Mouse (Mus musculus) kidney, postnatal 0 days (tissue): ENCODE measurements at regions not wholly inside any gene's neighbourhood (a gene's known extent, or its start where the extent isn't known, plus 50 kb on each side); places are given as distances from the start of the nearest gene placed in this dataset.
A peak's percentile ranks its signal among the peaks of the same experiment; 100 is the strongest.

Experiments used
- ATAC-seq: fragments of 200-750 bp; cut with Nextera tagmentation; replicated peaks from 2 replicates; pipeline ENCODE4 v1.8.0; 2017; ENCODE audit warnings: low read depth, moderate number of reproducible peaks, moderate TSS enrichment, moderate library complexity; ENCODE audit not compliant: low FRiP score
- DNase-seq: peaks from one replicate; pipeline ENCODE4 v3.0.0-alpha.2; 2016; ENCODE audit warnings: low spot score
- H3K27ac ChIP-seq: fragments of 300-500 bp; sonication (generic); 2 replicates; pipeline ENCODE4 v1.5.1; 2014; ENCODE audit warnings: mild to moderate bottlenecking
- H3K27me3 ChIP-seq: fragments of 300-500 bp; sonication (generic); 2 replicates; pipeline ENCODE4 v1.6.1; 2014; ENCODE audit warnings: low read length, mixed read lengths; ENCODE audit not compliant: insufficient read depth
- H3K36me3 ChIP-seq: fragments of 300-500 bp; sonication (generic); 2 replicates; pipeline ENCODE4 v1.6.1; 2014; ENCODE audit warnings: low read length, mixed read lengths; ENCODE audit not compliant: insufficient read depth
- H3K4me1 ChIP-seq: fragments of 300-500 bp; sonication (generic); replicated peaks from 2 replicates; pipeline ENCODE4 v1.6.1; 2014; ENCODE audit warnings: antibody characterized with exemption, low read length, mixed read lengths; ENCODE audit not compliant: insufficient read depth
- H3K4me2 ChIP-seq: fragments of 300-500 bp; sonication (generic); 2 replicates; pipeline ENCODE4 v1.6.1; 2014; ENCODE audit warnings: mild to moderate bottlenecking, low read length, moderate library complexity, mixed read lengths
- H3K4me3 ChIP-seq: fragments of 300-500 bp; sonication (generic); replicated peaks from 2 replicates; pipeline ENCODE4 v1.5.1; 2014; ENCODE audit warnings: low read depth, low read length
- H3K9ac ChIP-seq: fragments of 300-500 bp; sonication (generic); 2 replicates; pipeline ENCODE4 v1.6.1; 2014; ENCODE audit warnings: low read depth, low read length
- H3K9me3 ChIP-seq: fragments of 300-500 bp; sonication (generic); replicated peaks from 2 replicates; pipeline ENCODE4 v1.6.1; 2016; ENCODE audit warnings: low read length, inconsistent platforms, mixed read lengths
- CTCF ChIP-seq: IDR thresholded peaks from 2 replicates; pipeline ENCODE4 v1.5.1; 2016; ENCODE audit warnings: antibody characterized with exemption, low read depth, mild to moderate bottlenecking, moderate library complexity
- WGBS: fragments of 180-500 bp; shearing (Covaris S2); extraction: QIAGEN DNeasy Blood & Tissue Kit; methylation state at CpG from one replicate; pipeline ENCODE4 v1.1.7; 2014; 5-methylcytosine and 5-hydroxymethylcytosine counted together

DNA sequence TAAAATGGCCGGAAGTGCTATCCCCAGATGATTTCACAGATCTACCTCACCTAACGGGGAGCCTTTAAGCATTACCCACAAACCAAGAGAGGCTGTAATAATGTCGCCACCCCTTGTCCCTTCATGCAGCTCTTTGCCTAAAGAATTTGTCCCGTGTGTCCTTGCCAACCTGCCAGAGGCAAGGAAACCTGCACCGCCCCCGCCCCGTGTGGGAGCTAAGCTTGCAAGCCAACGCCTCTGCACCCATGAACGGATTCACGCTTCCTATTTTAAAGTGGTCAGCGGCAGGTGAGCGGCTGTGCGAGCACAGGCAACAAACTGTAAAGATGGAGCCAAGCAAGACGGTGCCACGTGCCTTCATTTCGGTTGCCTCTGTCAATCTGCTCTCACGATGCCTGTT lies 63.1 kb downstream of the Gm11011 start:
- Histone ChIP-seq H3K9me3 (no peaks in the 10 kb centered on the region), H3K36me3 (no peaks in the 10 kb centered on the region), H3K27ac (no peak overlapping the region), H3K4me1 (no peaks in the 10 kb centered on the region; the same call in 1 of the 2 replicates), H3K27me3 (no peaks in the 10 kb centered on the region), H3K4me2 (peak overlapping the region; percentile 34), H3K9ac (no peak overlapping the region), H3K4me3 (no peak overlapping the region)
- ATAC-seq (no peak), DNase-seq (no peak)
- TF ChIP-seq CTCF, result no peak
- WGBS, result 47% methylated on average over 17 of the region's 17 CpGs

DNA sequence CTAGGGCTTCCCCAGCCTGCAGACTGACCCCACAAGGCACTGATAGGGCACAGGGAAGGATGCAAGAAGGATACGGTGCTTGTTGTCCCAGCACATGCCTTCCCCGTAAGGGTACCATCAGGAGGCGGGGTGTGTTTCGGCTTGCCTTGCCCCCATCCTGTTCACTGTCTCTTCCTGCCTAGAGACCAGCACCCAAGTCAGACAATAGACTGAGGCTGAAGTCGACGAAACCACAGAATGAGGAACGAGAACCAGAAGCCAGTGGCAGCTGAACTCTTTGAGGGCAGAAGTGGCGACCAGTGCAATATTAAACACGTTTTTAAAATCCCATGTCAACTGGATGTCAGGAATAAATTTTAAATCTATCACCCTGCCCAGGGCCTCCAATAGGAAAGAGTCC lies 67.6 kb downstream of the Gm11011 start:
- TF ChIP-seq CTCF, result no peak
- H3K27me3 ChIP-seq, result no peaks in the 10 kb centered on the region
- H3K9ac ChIP-seq, result no peak overlapping the region
- no peaks in the 10 kb centered on the region; the same call in 1 of the 2 replicates for H3K4me1 ChIP-seq
- no peak overlapping the region for H3K4me3 ChIP-seq
- H3K27ac ChIP-seq, result no peak overlapping the region
- no peaks in the 10 kb centered on the region for H3K9me3 ChIP-seq
- DNase-seq, result no peak
- H3K36me3 ChIP-seq, result no peaks in the 10 kb centered on the region
- no peak for ATAC-seq
- H3K4me2 ChIP-seq, result no peak overlapping the region
- 72% methylated on average over 9 of the region's 9 CpGs for WGBS

DNA sequence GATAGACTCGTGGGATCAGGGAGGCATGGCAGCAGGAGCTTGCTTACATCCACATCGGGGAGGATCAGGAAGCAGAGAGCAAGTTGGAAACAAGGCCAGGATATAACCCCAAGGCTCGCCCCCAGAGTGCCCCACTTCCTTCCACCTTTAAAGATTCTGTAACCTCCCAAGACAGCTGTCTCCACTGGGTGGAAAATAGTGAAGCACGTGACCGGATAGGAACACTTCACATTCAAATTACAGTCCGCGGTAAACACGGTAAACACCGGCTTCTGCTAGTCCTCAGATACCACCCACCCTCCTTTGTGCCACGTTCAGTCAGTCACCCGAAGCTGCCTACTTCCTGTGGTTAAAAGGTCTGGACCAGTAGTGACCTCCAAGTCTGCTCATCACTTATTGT lies 72.2 kb downstream of the Gm11011 start:
- 0 out of 2 replicates have a peak overlapping the region, but pooled peaks have one; percentile 28 for H3K4me2 ChIP-seq
- DNase-seq, result no peak
- WGBS, result 62% methylated on average over 11 of the region's 11 CpGs

DNA sequence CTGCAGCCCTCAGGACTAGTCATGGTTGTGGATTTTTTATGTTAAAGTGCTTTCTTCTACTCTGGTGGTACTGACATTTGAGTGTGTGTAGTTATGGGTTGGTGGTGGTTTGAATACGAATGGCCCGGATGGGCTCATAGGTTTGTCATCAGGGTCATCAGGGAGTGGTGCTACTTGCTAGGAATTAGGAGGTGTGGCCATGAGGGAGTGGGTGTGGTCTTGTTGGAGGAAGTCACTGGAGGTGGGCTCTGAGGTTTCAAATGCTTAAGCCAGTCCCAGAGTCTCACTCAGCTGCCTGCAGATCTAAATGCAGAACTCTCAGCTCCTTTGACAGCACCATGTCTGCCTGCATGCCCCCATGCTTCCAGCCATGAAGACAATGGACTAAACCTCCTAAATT lies 76.8 kb downstream of the Gm11011 start:
- no peak overlapping the region for H3K4me2 ChIP-seq
- ATAC-seq, result no peak
- WGBS, result 95% methylated on average over 2 of the region's 2 CpGs
- H3K27ac ChIP-seq, result no peak overlapping the region
- DNase-seq, result no peak
- no peaks in the 10 kb centered on the region for H3K9me3 ChIP-seq
- no peak overlapping the region for H3K9ac ChIP-seq
- H3K36me3 ChIP-seq, result no peaks in the 10 kb centered on the region
- TF ChIP-seq CTCF, result no peak
- no peaks in the 10 kb centered on the region for H3K4me1 ChIP-seq
- H3K27me3 ChIP-seq, result no peaks in the 10 kb centered on the region
- no peak overlapping the region for H3K4me3 ChIP-seq

More for the DNA sequence above, 72.2 kb downstream of the Gm11011 start:
- Histone ChIP-seq H3K9ac (no peak overlapping the region), H3K4me3 (no peak overlapping the region), H3K27me3 (no peaks in the 10 kb centered on the region), H3K36me3 (no peaks in the 10 kb centered on the region), H3K9me3 (no peaks in the 10 kb centered on the region), H3K4me1 (no peaks in the 10 kb centered on the region), H3K27ac (no peak overlapping the region; the same call in 1 of the 2 replicates)
- ATAC-seq, result no peak
- no peak for TF ChIP-seq CTCF

DNA sequence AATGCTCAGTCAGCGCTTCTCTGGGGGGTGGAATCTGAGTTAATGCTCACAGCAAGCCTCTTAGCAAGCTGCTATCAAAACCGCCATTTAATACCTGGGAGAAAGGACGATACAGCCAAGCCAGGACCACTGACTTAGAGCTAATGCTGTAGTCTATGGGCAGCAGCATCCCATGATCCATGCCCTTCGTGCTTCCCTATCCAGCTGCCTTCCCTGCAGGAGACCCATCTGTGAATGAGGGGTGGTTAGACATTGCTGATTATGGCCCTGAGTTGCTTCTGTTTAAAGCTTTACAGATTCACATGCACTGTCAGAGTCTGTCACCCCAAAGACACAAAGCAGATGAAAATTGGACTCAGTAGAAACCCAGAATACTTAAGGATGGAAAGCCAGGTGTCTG lies 78.1 kb downstream of the Gm11011 start:
- no peak overlapping the region for H3K27ac ChIP-seq
- no peaks in the 10 kb centered on the region for H3K4me1 ChIP-seq
- WGBS, result 87% methylated on average over 4 of the region's 4 CpGs
- no peaks in the 10 kb centered on the region for H3K9me3 ChIP-seq
- no peak overlapping the region for H3K4me3 ChIP-seq
- DNase-seq (no peak), ATAC-seq (no peak)
- no peak overlapping the region for H3K9ac ChIP-seq
- no peak overlapping the region for H3K4me2 ChIP-seq
- no peaks in the 10 kb centered on the region for H3K36me3 ChIP-seq
- TF ChIP-seq CTCF, result no peak
- H3K27me3 ChIP-seq, result no peaks in the 10 kb centered on the region

DNA sequence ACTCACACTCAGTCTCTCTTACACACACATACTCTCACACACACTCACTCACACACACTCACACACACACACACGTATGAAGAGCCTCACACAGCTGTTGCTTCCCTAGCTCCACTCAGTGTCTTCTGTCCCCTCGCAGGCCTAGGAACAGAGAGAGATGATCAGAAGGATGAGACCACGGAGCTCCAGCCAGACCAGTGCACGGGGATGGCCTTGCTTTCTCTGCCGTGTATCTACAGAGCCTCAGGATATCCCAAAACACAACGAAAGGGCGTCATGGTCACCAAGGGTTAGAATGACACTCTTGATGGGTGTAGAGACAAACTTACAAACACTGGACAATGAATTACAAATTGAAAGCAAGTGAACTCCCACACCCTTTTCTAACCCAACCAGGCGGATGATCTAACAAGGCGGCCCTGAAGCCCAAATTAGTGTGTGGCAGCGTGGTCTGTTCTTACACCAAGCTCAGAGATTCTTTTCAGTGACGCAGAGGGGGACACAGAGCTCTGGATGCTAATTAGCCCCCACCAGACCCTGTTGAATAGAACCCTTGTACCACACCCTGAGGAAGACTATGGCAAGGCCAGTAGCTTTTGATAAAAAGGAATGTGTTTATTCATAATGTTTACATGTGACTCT lies 83.0 kb downstream of the Gm11011 start:
- Histone ChIP-seq H3K9ac (no peak overlapping the region), H3K4me1 (no peaks in the 10 kb centered on the region), H3K27ac (no peak overlapping the region), H3K27me3 (no peaks in the 10 kb centered on the region), H3K4me3 (no peak overlapping the region), H3K36me3 (no peaks in the 10 kb centered on the region), H3K4me2 (no peak overlapping the region), H3K9me3 (no peaks in the 10 kb centered on the region)
- ATAC-seq (no peak), DNase-seq (no peak)
- no peak for TF ChIP-seq CTCF
- 83% methylated on average over 11 of the region's 11 CpGs for WGBS

DNA sequence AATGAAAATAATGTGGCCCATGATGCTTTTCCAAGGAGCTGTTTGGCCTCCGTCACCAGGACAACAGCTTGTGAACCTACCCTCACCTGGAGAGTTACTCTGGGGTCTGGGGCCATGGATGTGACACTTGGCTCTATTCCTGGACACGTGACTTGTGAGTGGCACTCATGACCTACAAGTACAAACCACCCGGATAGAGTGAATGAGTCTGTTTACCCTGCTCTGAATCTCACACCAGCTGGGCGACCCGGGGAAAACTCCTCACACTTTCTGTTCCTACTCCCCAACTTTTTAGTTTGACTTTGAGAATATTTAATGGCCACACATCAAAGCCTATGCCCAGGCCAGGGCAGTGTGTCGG lies 84.0 kb downstream of the Gm11011 start:
- DNase-seq, result no peak
- Histone ChIP-seq H3K4me3 (no peak overlapping the region), H3K27ac (no peak overlapping the region), H3K9me3 (no peaks in the 10 kb centered on the region), H3K4me2 (no peak overlapping the region), H3K36me3 (no peaks in the 10 kb centered on the region), H3K9ac (no peak overlapping the region), H3K4me1 (no peaks in the 10 kb centered on the region), H3K27me3 (no peaks in the 10 kb centered on the region)
- 47% methylated on average over 6 of the region's 6 CpGs for WGBS
- no peak for TF ChIP-seq CTCF
- ATAC-seq, result no peak; the same call in 1 of the 2 replicates
